Mouse (Mus musculus) cerebellum, postnatal 25 days (tissue): ENCODE measurements at regions not wholly inside any gene's neighbourhood (a gene's known extent, or its start where the extent isn't known, plus 50 kb on each side); places are given as distances from the start of the nearest gene placed in this dataset.
A peak's percentile ranks its signal among the peaks of the same experiment; 100 is the strongest.

Experiments used
- DNase-seq, 2 experiments: peaks; one replicate each; pipeline ENCODE4 v3.0.0; 2021; ENCODE audit warnings: mixed read lengths in 2 of 2

DNA sequence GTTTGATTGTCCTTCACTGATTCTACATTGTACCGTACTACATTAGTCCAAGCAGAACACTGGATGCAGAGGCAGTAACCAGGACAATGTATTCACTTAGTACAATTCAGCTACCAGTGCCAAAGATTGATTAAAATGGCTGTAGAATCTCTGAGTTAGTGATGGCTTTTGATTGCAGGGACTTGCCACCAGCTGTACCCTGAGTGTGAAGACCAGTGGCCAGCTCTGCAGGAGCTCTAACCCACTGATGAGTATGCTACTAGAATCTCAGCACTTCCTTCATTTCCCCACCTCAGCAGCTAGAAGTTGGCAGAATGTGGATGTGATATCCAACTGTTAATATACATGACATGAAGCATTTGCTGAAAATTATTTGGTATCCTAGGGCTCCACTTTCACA is 956.8 kb downstream of the Hace1 start:
- peak in 1 of 2 experiments; percentile 2 for DNase-seq

DNA sequence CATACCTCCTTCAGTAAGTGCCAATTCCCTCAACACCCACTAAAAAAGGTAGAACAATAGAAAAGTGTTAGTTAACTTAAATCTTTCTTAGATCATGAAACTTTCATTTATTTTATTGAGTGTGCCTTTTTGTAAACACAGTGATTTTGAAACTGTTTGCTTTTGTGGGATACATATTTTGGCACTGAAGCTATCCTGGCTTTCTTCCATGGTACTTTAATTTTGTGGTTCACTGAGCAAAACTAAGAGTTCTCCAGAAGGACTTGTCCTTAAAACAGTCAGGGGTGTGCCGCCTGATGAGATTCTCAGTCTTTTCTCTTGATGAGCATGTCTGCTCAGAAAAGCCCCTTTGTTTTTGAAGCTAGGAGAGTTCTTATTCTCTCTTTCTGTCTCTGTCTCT is 982.9 kb downstream of the Hace1 start:
- DNase-seq = no peak

DNA sequence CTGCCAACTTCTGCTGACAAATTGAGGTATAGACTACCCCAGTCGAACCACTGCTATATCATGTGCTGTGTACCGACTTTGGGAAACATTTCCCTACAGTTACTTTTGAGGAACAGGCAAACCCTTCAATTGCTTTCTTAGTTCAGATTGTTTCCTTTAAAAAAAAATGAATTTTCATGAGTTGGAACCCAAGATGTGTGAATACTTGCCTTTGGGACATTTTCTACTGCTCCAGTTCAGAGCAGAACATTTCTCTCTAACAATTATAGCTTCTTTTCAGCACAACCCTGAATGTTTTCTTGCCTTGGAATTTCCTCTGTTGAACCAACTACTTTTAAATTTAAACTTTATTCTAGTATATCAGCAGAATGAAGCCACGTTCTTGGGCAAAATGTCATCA is 998.5 kb downstream of the Hace1 start:
- DNase-seq = no peak
